Mouse (Mus musculus): Measurements from ENCODE around the gene Mipol1. TPM values are rescaled to one million over a fixed set of nuclear protein-coding genes. Genes with fewer than 3 reads are reported as not detected.

Gene Mipol1
- 10.6 and 12.5 TPM in 2 replicates for polyA plus RNA-seq (2016; fragmentation: Nextera tagmentation; extraction: Ambion mirVana)

GRCm38 (mm10) chr12:57230192-57230706 is at the start of gene Mipol1, which contains the start of gene Prps1l3:
Gene Mipol1 (plus strand): TSS chr12:57230427.
Gene Prps1l3 (plus strand): TSS chr12:57230412.
- WGBS = under 1% methylated on average over 58 of the region's 58 CpGs
- H3K9me3 ChIP-seq (replicated peaks) = no peaks in the 10 kb centered on the region
- DNase-seq (ENCODE audit: low spot score) = peak; percentile 98
- H3K4me3 ChIP-seq = peak within 1 kb of the TSS; percentile 78
- H3K36me3 ChIP-seq = peaks cover 12% of the 10 kb centered on the region
- peaks cover 5% of the 10 kb centered on the region for H3K4me1 ChIP-seq
- peak within 1 kb of the TSS; percentile 97 for H3K27ac ChIP-seq
- H3K27me3 ChIP-seq (ENCODE audit: low read depth, poor library complexity, severe bottlenecking) = no peaks in the 10 kb centered on the region

- Histone ChIP-seq H3K9me3 (replicated peaks) (no peaks in the 10 kb centered on the region), H3K4me3 (no peak overlapping the region), H3K27ac (no peak overlapping the region), H3K4me1 (peaks cover 4% of the 10 kb centered on the region; the same call in 1 of the 2 replicates), H3K36me3 (no peaks in the 10 kb centered on the region), H3K27me3 (ENCODE audit: low read depth, poor library complexity, severe bottlenecking) (peaks cover 15% of the 10 kb centered on the region)
- WGBS = 79% methylated on average over 2 of the region's 2 CpGs
- no peak for DNase-seq (ENCODE audit: low spot score)
Observed at GRCm38 (mm10) chr12:57184401-57185147, 45.7 kb upstream of the Mipol1 start.

GRCm38 (mm10) chr12:57185475-57185874 is 44.8 kb upstream of the Mipol1 start:
- Histone ChIP-seq H3K36me3 (no peaks in the 10 kb centered on the region), H3K4me3 (no peak overlapping the region), H3K27me3 (ENCODE audit: low read depth, poor library complexity, severe bottlenecking) (peaks cover 15% of the 10 kb centered on the region), H3K4me1 (no peaks in the 10 kb centered on the region), H3K9me3 (replicated peaks) (no peaks in the 10 kb centered on the region), H3K27ac (no peak overlapping the region)
- whole genome bisulfite sequencing = 3% methylated on average over 1 of the region's 1 CpGs
- DNase-seq (ENCODE audit: low spot score) = no peak

- Histone ChIP-seq H3K4me1 (peaks cover 3% of the 10 kb centered on the region), H3K36me3 (no peaks in the 10 kb centered on the region), H3K4me3 (no peak overlapping the region), H3K27me3 (ENCODE audit: low read depth, poor library complexity, severe bottlenecking) (peaks cover 15% of the 10 kb centered on the region), H3K27ac (no peak overlapping the region), H3K9me3 (replicated peaks) (no peaks in the 10 kb centered on the region)
- 74% methylated on average over 2 of the region's 2 CpGs for WGBS
- DNase-seq (ENCODE audit: low spot score) = no peak
Observed at GRCm38 (mm10) chr12:57186126-57186525, 44.1 kb upstream of the Mipol1 start.

- Histone ChIP-seq H3K27me3 (ENCODE audit: low read depth, poor library complexity, severe bottlenecking) (peaks cover 15% of the 10 kb centered on the region), H3K36me3 (no peaks in the 10 kb centered on the region), H3K4me1 (peaks cover 3% of the 10 kb centered on the region), H3K9me3 (replicated peaks) (no peaks in the 10 kb centered on the region), H3K27ac (no peak overlapping the region), H3K4me3 (no peak overlapping the region)
- no peak for DNase-seq (ENCODE audit: low spot score)
- 89% methylated on average over 4 of the region's 4 CpGs for WGBS
Observed at GRCm38 (mm10) chr12:57187032-57187431, 43.2 kb upstream of the Mipol1 start.

GRCm38 (mm10) chr12:57194609-57195008 is 35.6 kb upstream of the Mipol1 start:
- Histone ChIP-seq H3K4me1 (peaks cover 9% of the 10 kb centered on the region), H3K27me3 (ENCODE audit: low read depth, poor library complexity, severe bottlenecking) (peaks cover 50% of the 10 kb centered on the region), H3K36me3 (no peaks in the 10 kb centered on the region), H3K9me3 (replicated peaks) (no peaks in the 10 kb centered on the region), H3K27ac (no peak overlapping the region), H3K4me3 (no peak overlapping the region)
- DNase-seq (ENCODE audit: low spot score) = no peak
- 45% methylated on average over 3 of the region's 3 CpGs for WGBS

- DNase-seq (ENCODE audit: low spot score) = no peak
- peaks cover 50% of the 10 kb centered on the region for H3K27me3 ChIP-seq (ENCODE audit: low read depth, poor library complexity, severe bottlenecking)
- WGBS = 9% methylated on average over 8 of the region's 8 CpGs
Observed at GRCm38 (mm10) chr12:57196286-57196607, 34.0 kb upstream of the Mipol1 start.

GRCm38 (mm10) chr12:57196608-57197362 is 33.4 kb upstream of the Mipol1 start:
- Histone ChIP-seq H3K36me3 (no peaks in the 10 kb centered on the region), H3K27ac (peak overlapping the region; percentile 76), H3K4me1 (peaks cover 6% of the 10 kb centered on the region; the same call in 1 of the 2 replicates), H3K9me3 (replicated peaks) (no peaks in the 10 kb centered on the region), H3K27me3 (ENCODE audit: low read depth, poor library complexity, severe bottlenecking) (peaks cover 50% of the 10 kb centered on the region), H3K4me3 (peak overlapping the region; percentile 60)
- WGBS = under 1% methylated on average over 59 of the region's 59 CpGs
- DNase-seq (ENCODE audit: low spot score) = peak; percentile 74

More at GRCm38 (mm10) chr12:57196286-57196607, 34.0 kb upstream of the Mipol1 start:
- Histone ChIP-seq H3K4me3 (peak overlapping the region; percentile 60), H3K4me1 (peaks cover 6% of the 10 kb centered on the region; the same call in 1 of the 2 replicates), H3K36me3 (no peaks in the 10 kb centered on the region), H3K27ac (no peak overlapping the region; the same call in 1 of the 2 replicates), H3K9me3 (replicated peaks) (no peaks in the 10 kb centered on the region)

- WGBS = 65% methylated on average over 10 of the region's 10 CpGs
- peak within 1 kb of the TSS; percentile 60 for H3K4me3 ChIP-seq
- peak within 1 kb of the TSS; percentile 76 for H3K27ac ChIP-seq
Observed at GRCm38 (mm10) chr12:57197363-57198026, 32.7 kb upstream of the Mipol1 start, which contains the start of gene Slc25a21. Gene Slc25a21 (minus strand): TSS chr12:57197472.

GRCm38 (mm10) chr12:57198269-57198668 is 32.0 kb upstream of the Mipol1 start:
- H3K27me3 ChIP-seq (ENCODE audit: low read depth, poor library complexity, severe bottlenecking) = peaks cover 48% of the 10 kb centered on the region
- H3K27ac ChIP-seq = no peak overlapping the region
- no peaks in the 10 kb centered on the region for H3K36me3 ChIP-seq
- peaks cover 6% of the 10 kb centered on the region; the same call in 1 of the 2 replicates for H3K4me1 ChIP-seq
- no peaks in the 10 kb centered on the region for H3K9me3 ChIP-seq (replicated peaks)
- DNase-seq (ENCODE audit: low spot score) = no peak
- H3K4me3 ChIP-seq = no peak overlapping the region

More at GRCm38 (mm10) chr12:57197363-57198026, 32.7 kb upstream of the Mipol1 start, which contains the start of gene Slc25a21:
- Histone ChIP-seq H3K4me1 (peaks cover 6% of the 10 kb centered on the region; the same call in 1 of the 2 replicates), H3K9me3 (replicated peaks) (no peaks in the 10 kb centered on the region), H3K36me3 (no peaks in the 10 kb centered on the region), H3K27me3 (ENCODE audit: low read depth, poor library complexity, severe bottlenecking) (peaks cover 50% of the 10 kb centered on the region)
- no peak for DNase-seq (ENCODE audit: low spot score)

- no peak for DNase-seq (ENCODE audit: low spot score)
- peaks cover 6% of the 10 kb centered on the region; the same call in 1 of the 2 replicates for H3K4me1 ChIP-seq
- 90% methylated on average over 2 of the region's 2 CpGs for WGBS
- H3K36me3 ChIP-seq = no peaks in the 10 kb centered on the region
- no peaks in the 10 kb centered on the region for H3K9me3 ChIP-seq (replicated peaks)
- H3K4me3 ChIP-seq = no peak overlapping the region
- peaks cover 37% of the 10 kb centered on the region for H3K27me3 ChIP-seq (ENCODE audit: low read depth, poor library complexity, severe bottlenecking)
- H3K27ac ChIP-seq = no peak overlapping the region
Observed at GRCm38 (mm10) chr12:57199427-57199826, 30.8 kb upstream of the Mipol1 start.

GRCm38 (mm10) chr12:57201901-57202300 is 28.3 kb upstream of the Mipol1 start:
- WGBS = 97% methylated on average over 3 of the region's 3 CpGs
- Histone ChIP-seq H3K9me3 (replicated peaks) (no peaks in the 10 kb centered on the region), H3K27me3 (ENCODE audit: low read depth, poor library complexity, severe bottlenecking) (peaks cover 17% of the 10 kb centered on the region), H3K27ac (no peak overlapping the region), H3K4me3 (no peak overlapping the region), H3K36me3 (no peaks in the 10 kb centered on the region), H3K4me1 (peaks cover 4% of the 10 kb centered on the region; the same call in 1 of the 2 replicates)
- DNase-seq (ENCODE audit: low spot score) = no peak
